Mouse (Mus musculus) thymus, adult 2 months (tissue): ENCODE results near the gene Ptgis.

Experiments used
- CTCF ChIP-seq: fragments of 200-500 bp; IDR thresholded peaks from 2 replicates; pipeline ENCODE4 v1.5.1; 2012; ENCODE audit warnings: mild to moderate bottlenecking, control low read depth, low read length, moderate library complexity, borderline replicate concordance; ENCODE audit not compliant: control insufficient read depth, poor library complexity, insufficient read depth; ENCODE audit errors: extremely low read depth
- POLR2A ChIP-seq: fragments of 200-500 bp; IDR thresholded peaks from 2 replicates; pipeline ENCODE4 v1.6.1; 2012; ENCODE audit warnings: mild to moderate bottlenecking, low read length, control low read depth, moderate library complexity; ENCODE audit not compliant: control insufficient read depth, poor library complexity, insufficient read depth; ENCODE audit errors: extremely low read depth

DNA sequence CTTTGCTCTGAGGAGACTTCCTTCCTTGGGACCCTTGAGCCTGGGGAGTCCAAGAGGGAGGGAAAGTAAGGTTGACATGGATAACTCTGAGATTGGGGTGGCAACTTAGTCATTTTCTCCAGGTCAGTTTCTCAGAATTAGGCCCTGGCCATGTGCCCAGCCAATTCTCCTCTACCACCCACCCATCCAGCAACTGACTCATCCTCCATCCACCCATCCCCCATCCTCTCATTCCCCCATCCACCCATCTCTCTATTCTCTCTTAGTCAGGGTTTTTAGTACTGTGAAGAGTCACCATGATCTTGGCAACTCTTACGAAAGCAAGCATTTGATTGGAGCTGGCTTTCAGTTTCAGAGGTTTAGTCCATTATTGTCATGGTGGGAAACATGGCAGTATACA lies 28.3 kb upstream of the Ptgis start:
- TF ChIP-seq POLR2A = no peak
- TF ChIP-seq CTCF = no peak
